Mouse (Mus musculus): ENCODE results near the gene Cga.

GRCm38 (mm10) chr4:34898497-34898896, 4.9 kb downstream of the Cga start:
- TF ChIP-seq POLR2A (IDR thresholded peaks at IDR 0.05; ENCODE audit: insufficient read length, low read depth) (no peak), E2F4 (IDR thresholded peaks at IDR 0.05; ENCODE audit: insufficient read depth) (no peak), CEBPB (IDR thresholded peaks at IDR 0.05; ENCODE audit: insufficient read depth, poor library complexity, severe bottlenecking) (no peak), USF1 (IDR thresholded peaks at IDR 0.05; ENCODE audit: low read depth) (no peak), TCF12 (IDR thresholded peaks at IDR 0.05; ENCODE audit: insufficient read depth, poor library complexity, severe bottlenecking) (no peak), REST (IDR thresholded peaks at IDR 0.05; ENCODE audit: insufficient read depth, insufficient read length) (no peak)

All from myocyte (in vitro differentiated cells).